Mouse (Mus musculus) frontal cortex, adult (tissue): ENCODE measurements at regions not wholly inside any gene's neighbourhood (a gene's known extent, or its start where the extent isn't known, plus 50 kb on each side); places are given as distances from the start of the nearest gene placed in this dataset.

Source experiments
- ATAC-seq: cut with Nextera tagmentation; 2 replicates; pipeline ENCODE4 v1.9.2; 2017; ENCODE audit warnings: mild to moderate bottlenecking, moderate library complexity, mixed read lengths; ENCODE audit not compliant: low TSS enrichment

- ATAC-seq: no peak
Measured at GRCm38 (mm10) chr2:147703981-147704380, 342.3 kb downstream of the Pax1 start.

- no peak for ATAC-seq
Measured at GRCm38 (mm10) chr2:147702330-147703063, 340.8 kb downstream of the Pax1 start.

- ATAC-seq: no peak
Measured at GRCm38 (mm10) chr2:147699524-147700081, 337.9 kb downstream of the Pax1 start.

- ATAC-seq: no peak
Measured at GRCm38 (mm10) chr2:147691896-147692295, 330.2 kb downstream of the Pax1 start.

- ATAC-seq: no peak
Measured at GRCm38 (mm10) chr2:147690506-147691208, 328.9 kb downstream of the Pax1 start.

- no peak for ATAC-seq
Measured at GRCm38 (mm10) chr2:147688742-147689141, 327.0 kb downstream of the Pax1 start.

- peak; percentile 79; the same call in 1 of the 2 replicates for ATAC-seq
Measured at GRCm38 (mm10) chr2:147656667-147657066, 294.9 kb downstream of the Pax1 start.

- no peak for ATAC-seq
Measured at GRCm38 (mm10) chr2:147650229-147650628, 288.5 kb downstream of the Pax1 start.

- ATAC-seq: no peak
Measured at GRCm38 (mm10) chr2:147647972-147648371, 286.2 kb downstream of the Pax1 start.

- no peak; the same call in 1 of the 2 replicates for ATAC-seq
Measured at GRCm38 (mm10) chr2:147647506-147647905, 285.8 kb downstream of the Pax1 start.

GRCm38 (mm10) chr2:147637882-147638281, 276.2 kb downstream of the Pax1 start:
- no peak for ATAC-seq

- ATAC-seq: no peak
Measured at GRCm38 (mm10) chr2:147632737-147633136, 271.0 kb downstream of the Pax1 start.

GRCm38 (mm10) chr2:147629716-147630115, 268.0 kb downstream of the Pax1 start:
- no peak for ATAC-seq

GRCm38 (mm10) chr2:147627096-147627495, 265.4 kb downstream of the Pax1 start:
- ATAC-seq: no peak

GRCm38 (mm10) chr2:147623116-147623515, 261.4 kb downstream of the Pax1 start:
- no peak for ATAC-seq

GRCm38 (mm10) chr2:147617849-147618248, 256.1 kb downstream of the Pax1 start:
- peak; percentile 62; the same call in 1 of the 2 replicates for ATAC-seq

GRCm38 (mm10) chr2:147610343-147610742, 248.6 kb downstream of the Pax1 start:
- ATAC-seq: no peak

GRCm38 (mm10) chr2:147601639-147602038, 239.9 kb downstream of the Pax1 start:
- no peak for ATAC-seq

- ATAC-seq: no peak
Measured at GRCm38 (mm10) chr2:147572413-147572812, 210.7 kb downstream of the Pax1 start.

- no peak for ATAC-seq
Measured at GRCm38 (mm10) chr2:147561220-147561619, 199.5 kb downstream of the Pax1 start.

GRCm38 (mm10) chr2:147560426-147561155, 198.9 kb downstream of the Pax1 start:
- no peak for ATAC-seq

- ATAC-seq: no peak
Measured at GRCm38 (mm10) chr2:147529161-147529560, 167.4 kb downstream of the Pax1 start.
